Mouse (Mus musculus) ovary, adult 2 months (tissue): ENCODE measurements around the gene St3gal4. TPM values are rescaled to one million over a fixed set of nuclear protein-coding genes. Genes with fewer than 3 reads are reported as not detected.

Source experiments
- polyA plus RNA-seq: library from polyadenylated mRNA; depleted of rRNA; stranded (reverse); fragments of >200 nt; gene quantifications from 2 replicates; pipeline ENCODE4 v1.2.3, GENCODE M21; 2012; rRNA removed

Gene St3gal4
- 39.0 and 40.3 TPM in 2 replicates for polyA plus RNA-seq

GRCm38 (mm10) chr9:35119168-35119567, at the start of gene St3gal4:
Gene St3gal4, minus strand, starts transcription at chr9:35119268.

Other genes starting within 250 kb of the St3gal4 start
- 40.2 and 52.9 TPM in 2 replicates for gene Dcps, start 56.8 kb upstream of the St3gal4 start, polyA plus RNA-seq
- gene Srpr, start 80.9 kb upstream of the St3gal4 start, polyA plus RNA-seq: 69.6 and 78.6 TPM in 2 replicates
- gene Tirap, start 81.0 kb upstream of the St3gal4 start, polyA plus RNA-seq: 23.7 and 26.3 TPM in 2 replicates
- 18.7 and 20.0 TPM in 2 replicates for gene Foxred1, start 91.8 kb upstream of the St3gal4 start, polyA plus RNA-seq
- gene Fam118b, start 148.5 kb upstream of the St3gal4 start, polyA plus RNA-seq: 7.3 and 15.1 TPM in 2 replicates
- gene Rpusd4, start 148.6 kb upstream of the St3gal4 start, polyA plus RNA-seq: 7.4 and 9.9 TPM in 2 replicates